Mouse (Mus musculus) midbrain, embryonic 11.5 days (tissue): ENCODE data around the gene Tnfrsf8. TPM values are rescaled to one million over a fixed set of nuclear protein-coding genes. Genes with fewer than 3 reads are reported as not detected.
A peak's percentile ranks its signal among the peaks of the same experiment; 100 is the strongest.

Source experiments
- ATAC-seq: fragments of 200-750 bp; cut with Nextera tagmentation; 2 replicates; pipeline ENCODE4 v1.8.0; 2017; ENCODE audit warnings: moderate TSS enrichment, moderate library complexity; ENCODE audit not compliant: low FRiP score
- DNase-seq: peaks from one replicate; pipeline ENCODE4 v3.0.0; 2015; ENCODE audit warnings: low spot score; ENCODE audit errors: missing footprints
- H3K27ac ChIP-seq: fragments of 300-500 bp; sonication (generic); 2 replicates; pipeline ENCODE4 v1.5.1; 2014; ENCODE audit warnings: low read depth, low read length
- H3K27me3 ChIP-seq: fragments of 300-500 bp; sonication (generic); 2 replicates; pipeline ENCODE4 v1.6.1; 2014; ENCODE audit warnings: mild to moderate bottlenecking, low read length, moderate library complexity, mixed read lengths; ENCODE audit not compliant: control insufficient read depth, insufficient read depth
- H3K36me3 ChIP-seq: fragments of 300-500 bp; sonication (generic); 2 replicates; pipeline ENCODE4 v1.6.1; 2014; ENCODE audit warnings: mild to moderate bottlenecking, low read length, moderate library complexity, mixed read lengths; ENCODE audit not compliant: control insufficient read depth, insufficient read depth
- H3K4me1 ChIP-seq: fragments of 300-500 bp; sonication (generic); 2 replicates; pipeline ENCODE4 v1.6.1; 2014; ENCODE audit warnings: low read length; ENCODE audit not compliant: control insufficient read depth, insufficient read depth
- H3K4me2 ChIP-seq: fragments of 300-500 bp; sonication (generic); 2 replicates; pipeline ENCODE4 v1.6.1; 2014; ENCODE audit warnings: mild to moderate bottlenecking, moderate library complexity
- H3K4me3 ChIP-seq: fragments of 300-500 bp; sonication (generic); 2 replicates; pipeline ENCODE4 v1.5.1; 2014; ENCODE audit warnings: low read depth, low read length
- H3K9ac ChIP-seq: fragments of 300-500 bp; sonication (generic); 2 replicates; pipeline ENCODE4 v1.6.1; 2014; ENCODE audit warnings: low read length
- H3K9me3 ChIP-seq: fragments of 300-500 bp; sonication (generic); 2 replicates; pipeline ENCODE4 v1.6.1; 2016; ENCODE audit warnings: low read length; ENCODE audit not compliant: control insufficient read depth
- WGBS: fragments of 180-500 bp; shearing (Covaris S2); extraction: QIAGEN DNeasy Blood & Tissue Kit; methylation state at CpG from one replicate; pipeline ENCODE4 v1.1.7; 2014; 5-methylcytosine and 5-hydroxymethylcytosine counted together
- polyA plus RNA-seq: library from polyadenylated mRNA; unstranded; fragments of >200 nt; fragmentation: Nextera tagmentation; extraction: Ambion mirVana; gene quantifications from 2 replicates; pipeline ENCODE4 v1.2.1, GENCODE M21; 2014

The Tnfrsf8 gene
- polyA plus RNA-seq, 1 experiment from 2014 or later = 0.04 TPM

GRCm38 (mm10) chr4:145220001-145220400 is 95.0 kb downstream of the Tnfrsf8 start:
- H3K9ac ChIP-seq = no peak overlapping the region
- H3K27me3 ChIP-seq = no peaks in the 10 kb centered on the region
- 70% methylated on average over 1 of the region's 1 CpGs for WGBS
- no peak overlapping the region for H3K27ac ChIP-seq
- H3K36me3 ChIP-seq = no peaks in the 10 kb centered on the region
- peak; percentile 12 for DNase-seq
- H3K4me3 ChIP-seq = no peak overlapping the region
- H3K4me1 ChIP-seq = no peaks in the 10 kb centered on the region
- H3K4me2 ChIP-seq = no peak overlapping the region
- ATAC-seq = no peak
- no peaks in the 10 kb centered on the region for H3K9me3 ChIP-seq

DNA sequence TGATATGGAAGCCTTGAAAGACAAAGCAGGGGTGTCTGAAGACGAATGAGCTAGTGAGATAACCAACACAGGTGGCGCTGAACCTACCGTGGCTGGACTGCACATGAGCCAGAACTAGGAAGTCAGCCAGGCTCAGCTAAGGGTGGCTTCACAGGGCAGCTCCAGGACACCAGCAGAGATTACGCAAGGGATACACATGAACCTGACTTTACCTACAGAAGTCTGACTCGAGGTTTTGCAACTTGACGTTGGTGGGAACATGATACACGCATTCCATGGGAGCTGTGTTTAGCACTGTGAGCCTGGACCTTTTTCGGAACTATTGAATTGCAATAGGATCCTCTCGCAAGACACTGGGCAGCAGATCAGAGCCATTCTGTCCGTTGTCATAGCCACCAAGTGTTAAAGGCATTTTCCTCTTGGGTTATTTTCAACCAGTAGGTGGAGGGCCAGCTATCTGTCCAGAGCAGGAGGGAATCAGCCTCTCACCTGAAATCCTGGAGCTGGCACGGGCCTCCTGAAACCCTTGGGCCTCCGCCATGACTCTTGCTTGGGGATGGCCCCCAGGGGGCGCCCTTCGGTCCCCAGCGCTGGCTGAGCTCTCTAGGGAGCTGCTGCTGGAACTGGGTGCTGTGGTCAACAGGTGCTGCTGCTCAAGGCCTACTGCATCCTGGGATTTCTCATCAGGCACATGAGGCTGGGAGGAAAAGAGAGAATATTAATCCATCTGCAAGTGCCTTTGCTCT is 95.6 kb downstream of the Tnfrsf8 start:
- ATAC-seq (no peak), DNase-seq (peak; percentile 77)
- Histone ChIP-seq H3K4me3 (no peak overlapping the region), H3K4me1 (no peaks in the 10 kb centered on the region), H3K9me3 (no peaks in the 10 kb centered on the region), H3K27me3 (no peaks in the 10 kb centered on the region), H3K36me3 (no peaks in the 10 kb centered on the region), H3K4me2 (no peak overlapping the region), H3K9ac (no peak overlapping the region), H3K27ac (no peak overlapping the region)
- 66% methylated on average over 15 of the region's 15 CpGs for WGBS

DNA sequence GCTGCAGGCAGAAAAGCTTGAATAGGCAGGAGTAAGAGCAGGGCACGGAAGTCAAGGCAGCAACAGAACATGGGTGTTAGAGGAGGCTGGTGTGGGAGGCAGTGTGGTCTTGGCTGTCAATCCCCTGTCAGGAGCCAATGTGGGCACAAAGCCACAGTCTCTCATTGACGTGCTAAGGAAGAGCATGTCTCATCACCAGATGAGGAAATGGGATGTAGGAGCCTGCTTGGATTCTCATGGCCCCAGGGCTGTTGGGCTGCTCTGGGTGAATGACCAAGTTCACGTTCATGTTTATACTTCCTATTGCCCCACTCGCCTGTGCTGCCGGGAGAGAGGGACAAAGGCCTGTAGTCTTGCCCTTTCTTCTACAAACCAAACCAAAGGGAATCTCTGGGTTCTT is 97.1 kb downstream of the Tnfrsf8 start:
- no peaks in the 10 kb centered on the region for H3K9me3 ChIP-seq
- DNase-seq (peak; percentile 19), ATAC-seq (no peak)
- no peaks in the 10 kb centered on the region for H3K36me3 ChIP-seq
- H3K4me3 ChIP-seq = no peak overlapping the region
- 69% methylated on average over 5 of the region's 5 CpGs for WGBS
- no peak overlapping the region for H3K9ac ChIP-seq
- H3K4me2 ChIP-seq = no peak overlapping the region
- H3K27ac ChIP-seq = no peak overlapping the region
- no peaks in the 10 kb centered on the region for H3K27me3 ChIP-seq
- no peaks in the 10 kb centered on the region for H3K4me1 ChIP-seq

Other genes with a start within 250 kb of the Tnfrsf8 start
- gene Vps13d, start 120.2 kb downstream of the Tnfrsf8 start, polyA plus RNA-seq = 8.2 and 8.7 TPM in 2 replicates
- gene Tnfrsf1b, start 68.3 kb downstream of the Tnfrsf8 start, polyA plus RNA-seq = 1.9 and 2.4 TPM in 2 replicates
- 0.08 and 0.10 TPM in 2 replicates for gene Zfp990, start 195.6 kb upstream of the Tnfrsf8 start, polyA plus RNA-seq